Mouse (Mus musculus): ENCODE measurements around the gene Nfil3.
A peak's percentile ranks its signal among the peaks of the same experiment; 100 is the strongest.

Gene Nfil3

DNA sequence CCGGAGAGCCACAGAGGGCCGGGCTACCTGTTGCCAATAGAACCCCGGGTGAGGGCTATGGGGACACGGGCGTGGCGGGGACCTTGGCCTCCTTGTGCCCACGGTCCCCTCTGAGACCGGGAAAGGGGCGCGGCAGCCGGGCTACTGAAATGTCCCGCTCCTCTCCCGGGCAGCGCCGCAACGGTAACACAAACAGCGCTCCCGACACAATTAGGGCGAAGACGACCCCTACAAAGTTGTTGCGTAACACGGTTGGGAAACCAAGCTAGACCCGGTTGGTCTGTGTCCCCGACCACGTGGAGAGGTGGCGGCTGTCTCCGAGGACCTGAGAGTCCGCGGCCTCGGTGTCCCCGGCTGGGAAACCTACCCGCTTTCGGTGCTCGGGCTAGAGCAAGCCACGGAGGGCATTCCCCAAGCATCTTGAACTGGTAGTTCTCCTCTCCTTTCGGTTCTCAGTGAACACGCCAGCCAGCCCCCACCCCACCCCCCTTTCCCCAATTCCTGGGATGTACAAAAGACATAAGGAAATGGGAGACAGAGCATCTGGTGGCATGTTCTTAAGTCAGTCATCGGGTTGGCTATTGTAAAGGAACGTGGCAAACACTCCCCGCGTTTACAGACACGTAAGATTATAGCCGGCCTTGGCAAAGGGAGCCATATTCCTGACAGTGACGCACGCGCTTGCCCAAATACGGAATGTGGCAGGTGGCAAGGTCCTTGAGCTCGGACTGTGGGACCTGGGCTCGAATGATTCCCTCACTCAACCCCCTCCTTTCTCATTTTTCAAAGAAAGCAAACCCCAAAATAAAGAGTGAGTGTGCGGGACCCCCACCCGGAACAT lies 788 bp upstream of the Nfil3 start:
- peak; percentile 58 to 66 for DNase-seq

DNA sequence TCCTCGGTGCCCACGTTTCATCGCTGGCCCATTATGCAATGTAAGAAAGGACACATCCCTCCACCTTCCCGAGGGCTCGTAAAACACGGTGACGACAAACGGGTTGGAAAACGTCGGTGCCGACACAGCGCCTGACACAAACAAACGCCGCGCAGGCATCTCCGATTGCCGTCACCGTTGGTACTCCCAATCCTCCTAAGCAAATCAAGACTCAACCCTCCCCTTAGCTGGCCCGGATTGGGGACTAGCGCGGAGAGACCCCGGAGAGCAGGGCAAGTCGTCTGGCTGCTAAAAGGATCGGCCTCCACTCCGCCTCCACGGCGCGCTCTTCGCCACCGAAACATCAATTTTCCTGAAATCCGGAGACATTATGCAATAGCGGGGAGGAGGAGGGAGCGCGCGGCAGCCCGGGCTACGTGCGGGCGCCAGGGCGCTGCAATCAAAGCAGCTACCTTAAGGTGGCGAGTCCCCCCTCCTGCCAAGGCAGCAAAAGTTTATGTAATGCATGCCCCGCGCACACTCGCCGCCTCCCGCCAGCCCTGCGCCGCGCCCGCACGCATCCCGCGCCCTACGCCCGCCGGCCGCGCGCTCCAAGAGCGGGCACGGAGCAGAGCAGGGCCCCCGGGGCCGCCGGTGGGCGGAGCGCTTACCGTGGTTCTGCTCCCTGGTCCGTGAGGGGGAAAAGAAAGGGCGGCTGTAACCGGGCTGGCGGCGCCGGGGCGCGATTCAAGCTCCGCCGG lies 492 bp downstream of the Nfil3 start:
- DNase-seq, result peak; percentile 73 to 84

DNA sequence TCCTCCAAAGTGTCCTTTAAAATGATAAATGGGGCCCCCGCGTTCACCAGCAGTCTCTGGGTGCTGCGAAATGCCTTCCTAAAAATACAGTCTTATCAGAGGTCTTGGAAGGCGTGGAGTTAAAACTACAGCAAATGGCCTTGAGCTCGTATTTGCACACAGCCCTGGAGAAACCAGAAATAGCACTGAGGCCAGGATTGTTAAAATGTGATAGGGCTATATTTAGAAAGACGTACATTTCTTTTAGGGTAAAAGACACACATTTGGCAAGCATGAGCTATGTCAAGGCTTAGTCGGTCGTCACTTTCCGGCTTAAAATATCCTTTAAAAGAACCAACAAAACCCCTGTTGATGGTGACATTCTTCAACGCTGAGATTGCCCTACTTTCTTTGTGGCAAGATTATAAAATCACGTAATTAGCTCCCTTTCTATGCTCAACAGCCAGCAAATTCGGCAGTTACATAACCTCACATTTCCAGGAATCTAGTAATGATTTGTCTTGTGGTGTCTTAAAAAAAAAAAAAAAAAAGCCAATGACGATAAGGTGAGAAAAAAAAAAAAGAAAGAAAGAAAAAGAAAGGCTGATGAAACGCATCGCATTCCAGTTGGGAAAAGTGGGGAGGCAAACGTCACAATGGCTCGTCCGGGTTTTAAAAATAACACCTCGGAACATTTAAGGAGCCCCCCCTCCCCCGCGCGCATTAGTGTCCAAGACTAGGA lies 1.4 kb downstream of the Nfil3 start:
- no peak for DNase-seq

DNA sequence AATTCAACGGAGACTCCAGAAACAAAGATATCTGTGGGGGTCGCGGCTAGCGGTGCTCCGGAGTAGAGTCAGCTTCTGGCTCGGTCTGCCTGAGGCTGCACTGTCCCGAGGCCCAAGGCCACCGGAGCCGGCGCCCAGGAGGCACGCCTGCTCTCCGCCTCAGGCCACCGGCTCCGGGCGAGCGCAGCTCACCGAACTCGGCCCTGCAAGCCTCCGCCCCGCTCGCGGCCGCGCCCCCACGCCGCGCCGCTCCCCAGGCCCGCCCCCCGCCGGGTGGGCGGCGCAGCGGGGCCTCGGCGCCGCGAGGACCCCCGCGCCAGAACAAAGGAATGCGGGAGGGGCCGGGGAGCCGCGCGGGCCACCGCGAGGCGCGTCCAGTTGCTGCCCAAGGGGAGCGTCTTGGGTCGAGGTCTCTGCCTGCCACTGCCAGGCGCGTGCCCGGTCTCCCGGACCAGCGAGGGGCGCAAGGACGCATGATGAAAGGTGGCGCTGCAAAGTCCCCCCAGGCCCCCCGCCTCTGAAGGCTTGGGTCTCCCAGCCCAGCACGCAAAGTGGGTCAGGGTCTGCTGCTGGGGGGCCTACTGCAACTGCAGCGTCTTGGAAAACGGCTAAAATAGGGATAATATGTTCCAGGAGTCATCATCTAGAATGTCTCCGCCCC lies 2.4 kb downstream of the Nfil3 start:
- DNase-seq, result peak; percentile 62 to 75

DNA sequence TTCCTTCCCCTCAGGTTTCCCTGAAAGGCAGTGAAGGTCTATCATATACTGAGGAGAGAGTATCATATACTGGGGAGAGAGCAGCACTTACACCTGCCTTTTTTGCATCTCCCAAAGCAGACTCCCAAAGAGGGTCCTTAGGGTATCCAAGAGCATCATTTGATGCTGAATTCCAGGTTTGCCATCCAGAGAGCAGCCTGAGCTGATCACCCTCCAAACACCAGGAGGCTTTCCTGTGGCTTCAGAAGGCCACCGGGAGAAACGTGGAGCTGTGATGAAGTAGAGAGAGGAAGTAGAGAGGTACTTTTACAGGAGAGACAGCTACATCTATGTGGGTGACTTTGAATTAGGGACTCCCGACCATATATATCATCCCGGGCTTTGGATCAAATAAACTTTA lies 3.1 kb downstream of the Nfil3 start:
- DNase-seq, result no peak

DNA sequence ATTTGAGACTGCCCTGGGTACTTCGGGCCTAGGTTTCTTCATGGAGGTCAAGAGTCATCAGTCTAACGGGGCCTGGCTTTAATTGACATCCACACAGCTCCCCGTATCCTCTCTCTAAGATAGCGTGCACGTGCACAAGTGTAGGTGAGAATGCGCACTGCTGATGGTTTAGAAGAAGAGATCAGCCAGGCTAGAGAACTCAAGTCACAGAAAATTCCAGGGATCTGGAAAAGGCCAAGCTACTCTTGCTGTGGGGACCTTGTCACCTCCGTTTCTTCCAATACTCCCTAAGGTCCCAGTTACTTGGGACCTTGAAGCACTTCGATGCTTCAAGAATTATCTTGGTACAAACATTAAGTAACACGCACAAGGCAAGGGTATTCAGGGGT lies 3.7 kb downstream of the Nfil3 start:
- no peak for DNase-seq

DNA sequence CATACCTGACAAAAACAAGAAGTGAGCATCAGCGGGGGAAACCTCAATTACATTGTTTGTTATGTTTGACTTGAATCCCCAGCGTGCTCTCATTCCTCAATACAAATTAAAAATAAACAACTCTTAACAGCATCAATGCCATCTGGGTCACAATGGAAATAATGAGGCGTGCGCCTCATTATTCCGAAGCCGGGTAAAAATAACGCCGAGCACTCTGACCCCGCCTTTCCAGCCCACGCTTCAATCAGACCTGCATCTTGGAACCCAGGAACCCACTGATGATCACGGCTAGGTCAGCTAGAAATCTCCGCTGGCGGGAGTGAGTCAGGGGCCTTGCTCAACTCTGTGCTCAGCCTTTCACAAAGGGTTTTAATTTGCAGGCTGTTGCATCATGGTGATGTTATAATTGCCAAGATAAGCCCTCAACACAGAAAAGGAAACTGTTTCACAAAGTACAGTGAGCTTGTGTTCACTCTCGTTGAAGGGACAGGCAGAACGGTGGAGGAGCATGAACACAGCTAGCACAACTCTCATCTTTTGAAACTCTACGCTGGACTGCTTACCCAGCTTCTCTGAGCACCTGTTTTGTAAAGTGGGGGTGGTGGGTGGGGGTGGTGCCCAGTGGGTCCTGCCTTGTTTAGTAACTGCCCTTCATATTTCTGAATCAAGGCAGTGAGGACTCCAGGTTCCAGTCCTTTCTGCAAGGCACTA lies 4.2 kb downstream of the Nfil3 start:
- peak; percentile 64 to 65 for DNase-seq

DNA sequence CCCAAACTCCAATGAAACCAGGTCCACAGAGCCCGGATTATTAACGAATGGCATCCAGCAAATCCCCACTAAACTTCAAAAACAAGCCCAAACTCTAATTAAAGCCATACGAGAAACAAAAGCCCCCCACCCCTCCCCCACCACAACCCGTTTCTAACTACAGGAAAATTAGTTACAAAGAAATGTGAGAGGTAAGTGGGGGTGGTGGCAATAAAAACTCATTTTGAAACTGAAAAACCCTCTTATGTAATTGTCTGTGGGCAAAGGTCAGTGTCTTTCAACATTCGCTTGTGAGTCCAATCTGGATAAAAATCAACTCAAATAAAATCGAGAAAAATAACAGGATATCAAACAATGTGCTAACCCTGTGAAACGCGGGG lies 4.8 kb downstream of the Nfil3 start:
- DNase-seq, result no peak

DNA sequence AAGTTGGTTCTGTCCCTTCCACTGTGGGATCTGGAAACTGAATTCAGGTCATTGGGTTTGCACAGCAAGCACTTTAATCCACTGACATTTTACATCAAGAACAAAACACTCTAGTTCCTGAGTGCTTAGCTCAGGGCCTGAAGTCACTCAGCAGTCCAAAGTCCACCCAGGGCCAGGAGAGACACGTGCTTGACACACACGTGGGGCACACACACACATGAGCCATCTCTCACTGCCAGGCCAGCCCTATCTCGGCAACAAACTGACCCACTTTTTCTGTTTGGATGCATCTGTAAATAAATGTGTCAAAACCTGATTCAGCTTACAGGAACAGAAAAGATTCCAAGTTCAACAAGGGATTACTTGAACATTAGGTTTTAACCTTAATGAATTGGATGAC lies 6.2 kb downstream of the Nfil3 start:
- DNase-seq, result peak in 1 of 2 experiments; percentile 47

DNA sequence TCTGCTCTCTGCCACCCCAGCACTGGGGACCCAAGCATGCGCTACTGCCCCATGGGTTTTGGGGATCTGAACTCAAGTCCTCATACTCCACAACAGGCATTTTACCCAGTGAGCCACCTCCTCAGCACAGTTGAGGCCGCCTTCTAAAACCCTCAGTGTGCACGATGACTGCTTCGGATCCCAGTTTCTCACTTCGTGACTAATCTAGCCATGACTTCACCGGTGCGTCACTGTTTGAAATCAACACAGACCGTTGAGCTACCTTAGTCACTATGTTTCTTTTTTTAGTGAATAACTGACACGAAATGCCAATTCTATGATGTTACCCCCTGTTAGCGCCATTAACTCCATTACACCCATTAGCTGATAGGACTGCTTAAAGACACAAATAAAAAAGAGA lies 7.4 kb downstream of the Nfil3 start:
- DNase-seq, result no peak

DNA sequence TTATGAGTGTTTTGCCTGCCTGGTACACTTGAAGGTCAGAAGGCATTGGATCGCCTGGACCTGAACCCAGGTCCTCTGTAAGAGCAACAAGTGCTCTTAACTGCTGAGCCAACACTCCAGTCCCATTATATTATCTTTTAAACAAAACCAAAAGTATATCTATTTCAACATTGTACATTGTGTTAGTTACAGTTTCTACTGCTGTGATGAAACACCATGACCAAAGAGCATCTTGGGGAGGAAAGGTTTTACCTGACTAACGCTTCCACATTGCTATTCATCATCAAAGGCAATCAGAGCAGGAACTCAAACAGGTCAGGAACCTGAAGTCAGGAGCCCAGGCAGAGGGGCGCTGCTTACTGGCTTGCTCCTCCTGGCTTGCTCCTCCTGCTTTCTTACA lies 8.2 kb downstream of the Nfil3 start:
- DNase-seq, result no peak

DNA sequence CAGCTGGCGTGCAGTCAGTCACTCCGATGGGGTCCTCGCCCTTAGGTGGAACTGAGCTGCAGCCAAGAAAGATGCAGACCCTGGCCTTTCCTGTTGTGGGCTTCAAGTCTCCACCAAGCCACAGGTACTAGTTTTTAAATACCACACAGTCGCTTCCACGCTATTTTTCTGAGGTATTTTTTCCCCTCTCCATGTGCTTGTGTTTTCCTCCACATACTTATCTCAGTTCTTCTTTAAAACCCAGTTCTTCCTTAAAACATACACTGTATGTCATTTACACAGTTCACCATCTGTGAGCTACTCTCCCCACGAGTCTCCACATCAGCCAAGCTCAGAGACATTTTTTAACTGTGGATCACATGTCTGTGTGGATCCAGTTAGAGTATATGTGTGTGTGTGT lies 10.0 kb downstream of the Nfil3 start:
- DNase-seq, result no peak

DNA sequence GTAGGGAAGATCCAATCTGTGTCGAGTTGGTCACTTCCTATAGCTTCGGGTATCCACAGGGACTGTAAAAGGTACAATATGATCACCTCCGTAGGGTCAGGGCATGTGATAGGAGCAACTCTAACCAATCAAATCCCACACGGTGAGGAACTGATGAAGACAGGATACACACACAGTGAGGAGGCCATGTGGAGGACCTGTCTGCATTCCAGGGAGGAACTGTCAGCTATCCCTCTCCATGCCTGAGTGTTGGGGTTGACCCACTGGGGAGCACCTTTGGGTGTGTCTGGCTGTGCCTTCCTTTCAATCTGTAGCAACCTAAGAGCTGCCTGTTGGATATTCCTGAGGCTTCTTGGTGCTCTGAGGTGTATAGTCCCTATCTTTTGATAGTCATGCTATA lies 18.0 kb downstream of the Nfil3 start:
- DNase-seq, result no peak

DNA sequence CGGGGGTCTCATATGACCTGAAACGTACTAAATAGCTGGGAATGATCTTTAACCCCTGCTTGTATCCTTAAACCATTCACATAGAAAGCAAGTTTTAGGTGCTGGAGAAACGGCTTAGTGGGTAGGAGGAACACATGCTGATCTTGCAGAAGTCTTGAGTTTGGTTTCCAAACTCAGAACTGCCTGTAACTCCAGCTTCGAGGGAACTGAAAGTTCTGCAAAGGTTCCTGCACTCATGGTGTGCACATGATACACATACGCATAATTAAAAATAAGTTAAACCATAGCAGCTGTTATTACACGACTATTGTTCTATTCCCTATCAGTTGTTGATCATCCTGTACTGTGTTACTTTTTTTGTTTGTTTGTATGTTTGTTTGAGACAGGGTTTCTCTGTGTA lies 18.5 kb downstream of the Nfil3 start:
- no peak for DNase-seq

DNA sequence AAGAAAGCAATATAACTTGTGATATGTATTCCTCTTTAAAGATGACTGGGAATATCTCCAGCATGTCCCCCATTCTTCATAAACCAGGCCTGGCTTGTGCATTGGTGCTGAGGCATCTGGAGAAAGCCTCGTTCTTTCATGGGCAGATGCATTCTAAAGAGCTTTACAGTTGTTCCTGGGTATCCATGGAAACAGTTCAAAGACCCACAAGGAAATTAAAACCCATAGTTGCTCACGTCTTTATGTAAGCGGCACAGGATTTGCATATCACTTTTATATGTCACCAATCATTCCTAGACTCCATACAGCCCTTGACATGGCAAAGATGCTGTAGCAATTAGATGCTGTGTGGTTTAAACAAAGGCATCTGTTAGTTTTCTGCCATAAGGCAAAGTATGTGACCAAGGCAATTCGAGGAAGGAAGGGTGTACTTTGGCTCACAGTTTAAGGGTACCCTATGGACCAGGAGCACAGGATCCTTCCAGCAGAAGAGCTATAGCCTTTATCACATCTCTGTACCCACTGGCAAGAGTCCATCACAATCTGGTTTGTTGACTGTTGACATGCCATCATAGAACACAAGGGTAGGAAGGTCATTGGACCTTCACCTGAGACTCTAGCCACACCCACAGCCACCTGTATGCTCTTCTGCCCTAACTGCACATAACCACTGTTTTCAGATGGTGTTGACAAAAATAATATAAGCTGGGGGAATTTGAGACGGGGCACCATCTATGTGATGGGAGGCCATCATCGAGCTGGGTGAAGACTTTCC lies 26.9 kb downstream of the Nfil3 start:
- DNase-seq, result no peak

DNA sequence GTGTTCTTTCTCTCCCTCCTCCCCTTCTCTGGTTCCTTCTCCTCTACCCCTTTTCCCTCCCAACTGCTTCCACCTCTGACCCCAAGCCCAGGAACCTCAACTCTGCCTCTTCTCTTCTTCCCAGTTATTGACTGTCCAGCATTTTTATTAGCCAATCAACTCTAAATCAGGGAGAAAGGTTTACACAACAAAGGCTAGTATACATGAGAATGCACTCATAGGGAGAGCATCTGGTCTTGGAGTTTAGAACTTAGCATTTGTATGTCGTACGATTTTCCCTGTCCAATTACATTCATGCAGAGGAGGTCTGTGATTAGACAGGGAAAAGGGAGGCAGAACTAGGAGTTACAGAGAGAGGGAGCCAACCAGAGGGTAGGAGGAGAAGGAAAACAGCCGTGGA lies 31.7 kb downstream of the Nfil3 start:
- no peak for DNase-seq

DNA sequence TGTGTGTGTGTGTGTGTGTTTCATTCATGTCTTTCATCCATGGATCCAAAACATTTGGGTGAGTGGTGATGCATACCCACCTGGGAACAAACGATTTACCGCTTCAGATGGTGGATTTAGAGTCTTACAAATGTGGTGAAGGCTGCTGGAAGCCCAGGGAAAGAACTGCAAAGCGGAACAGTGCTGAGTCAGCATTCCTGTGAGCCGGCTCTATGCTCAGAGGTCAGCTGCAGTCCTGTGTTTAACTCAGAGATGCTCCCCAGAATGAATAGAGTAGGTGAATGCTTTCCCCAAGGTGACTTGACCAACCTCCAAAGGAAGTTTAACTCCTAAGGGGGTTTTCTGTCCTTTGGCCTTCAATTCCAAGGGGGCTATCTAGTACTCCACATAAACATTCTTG lies 33.3 kb downstream of the Nfil3 start:
- DNase-seq, result no peak

DNA sequence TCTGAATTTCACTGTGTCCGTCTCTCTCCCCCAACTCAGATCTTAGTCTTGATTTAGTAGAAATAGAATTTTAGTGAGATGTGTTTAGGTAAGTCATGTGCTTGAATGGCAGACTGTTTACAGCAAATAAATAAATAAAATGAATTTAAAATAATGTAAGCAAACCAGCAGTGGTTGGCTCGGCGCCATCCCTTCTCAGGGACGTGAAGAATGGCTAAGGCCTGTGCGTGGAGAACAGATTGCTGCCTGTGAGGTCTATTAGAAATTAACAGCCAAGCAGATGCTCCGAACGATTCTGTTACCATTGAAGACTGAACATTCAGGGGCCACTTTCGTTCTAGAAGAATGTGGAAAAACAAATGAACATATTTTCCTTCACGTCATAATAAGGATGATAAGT lies 35.1 kb downstream of the Nfil3 start:
- DNase-seq, result no peak

DNA sequence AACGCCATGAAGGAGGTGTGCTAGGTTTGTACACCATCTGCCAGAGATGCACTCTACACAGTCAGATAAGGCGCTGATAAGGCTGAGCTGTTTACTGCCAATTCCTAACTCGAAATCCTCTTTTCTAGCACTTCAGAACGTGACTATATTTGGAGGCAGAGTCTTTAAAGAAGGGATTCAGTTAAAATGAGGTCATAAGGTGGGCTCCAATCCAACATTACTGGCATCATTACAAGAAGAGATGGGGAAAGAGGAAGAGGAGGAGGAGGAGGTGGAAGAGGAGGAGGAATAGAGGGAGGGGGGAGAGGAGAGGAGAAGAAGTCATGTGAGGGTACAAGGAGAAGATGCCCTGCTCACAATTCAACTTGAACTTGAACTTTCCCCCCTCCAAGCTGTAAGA lies 36.8 kb downstream of the Nfil3 start:
- DNase-seq, result no peak

DNA sequence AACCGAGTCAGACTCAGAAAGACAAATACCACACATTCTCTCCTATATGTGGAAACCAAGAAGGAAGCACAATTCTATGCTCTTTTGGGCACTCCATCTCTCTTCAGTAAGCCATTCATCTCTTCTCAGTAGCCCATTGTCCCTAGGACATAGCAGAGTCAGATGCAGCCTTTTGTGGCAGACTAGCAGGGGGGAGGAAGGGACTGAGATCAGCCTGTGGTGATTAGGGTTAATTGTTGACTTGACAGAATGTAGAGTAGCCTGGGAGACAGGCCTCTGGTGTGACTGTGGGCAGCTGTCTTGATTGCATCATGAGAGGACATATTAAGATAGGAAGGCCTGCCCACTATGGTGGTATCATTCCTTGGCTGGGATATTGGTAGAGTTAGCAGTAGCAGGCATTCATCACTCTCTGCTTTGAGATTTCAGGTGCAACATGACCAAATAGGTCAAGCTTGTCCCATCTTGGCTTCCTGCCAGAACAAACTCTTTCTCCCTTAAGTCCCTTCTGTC lies 37.9 kb downstream of the Nfil3 start:
- DNase-seq, result no peak

DNA sequence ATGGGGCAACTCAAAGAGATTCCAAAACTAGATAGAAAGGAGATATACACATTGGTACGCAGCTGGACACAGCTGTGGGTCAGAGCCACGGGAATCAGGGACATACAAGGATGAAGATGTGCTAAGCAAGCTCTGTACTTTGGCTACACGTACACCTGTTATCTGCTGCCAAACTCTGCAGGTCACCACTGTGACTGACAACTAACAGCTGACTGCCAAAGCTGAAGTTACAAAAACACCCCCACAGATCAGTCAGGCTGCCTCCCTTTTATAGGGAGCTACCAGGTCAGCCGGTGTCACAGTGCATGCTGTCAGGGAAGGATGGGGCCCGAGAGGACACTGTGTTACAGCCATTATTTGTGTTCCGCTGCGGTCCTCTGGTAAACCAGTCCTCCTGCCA lies 39.9 kb downstream of the Nfil3 start:
- no peak for DNase-seq

DNA sequence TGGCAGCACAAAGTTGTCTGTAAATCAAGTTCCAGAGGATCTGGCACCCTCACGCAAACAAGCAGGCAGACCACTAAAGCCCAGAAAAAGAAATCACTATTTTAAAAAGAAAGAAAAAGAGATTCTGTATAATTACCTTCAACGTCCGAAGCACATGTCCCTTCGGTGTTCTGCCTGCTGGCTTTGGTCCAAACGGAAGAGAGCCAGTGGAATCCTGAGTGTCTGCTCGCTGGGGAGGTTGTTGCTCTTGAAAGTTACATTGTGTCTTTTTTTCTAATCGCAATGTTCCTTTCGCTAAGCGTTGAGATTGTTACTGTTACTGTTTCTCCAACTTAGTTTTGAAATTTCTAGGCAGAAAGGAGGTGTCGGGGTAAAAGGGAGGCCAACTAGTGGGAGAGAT lies 50.3 kb downstream of the Nfil3 start:
- DNase-seq, result no peak

Measured in lung, postnatal 4 days (tissue).